Mouse (Mus musculus) limb, embryonic 10.5 days (tissue): ENCODE data around the gene Igdcc4. TPM values are rescaled to one million over a fixed set of nuclear protein-coding genes. Genes with fewer than 3 reads are reported as not detected.

Source experiments
- DNase-seq: peaks from one replicate; pipeline ENCODE4 v3.0.0-alpha.2; 2017; ENCODE audit warnings: low spot score
- H3K27ac ChIP-seq: fragments of 300-500 bp; sonication (generic); 2 replicates; pipeline ENCODE4 v1.5.1; 2016; ENCODE audit warnings: mild to moderate bottlenecking
- H3K27me3 ChIP-seq: fragments of 300-500 bp; sonication (generic); 2 replicates; pipeline ENCODE4 v1.6.1; 2016; ENCODE audit warnings: low read depth, mild to moderate bottlenecking; ENCODE audit not compliant: poor library complexity, severe bottlenecking
- H3K36me3 ChIP-seq: fragments of 300-500 bp; sonication (generic); 2 replicates; pipeline ENCODE4 v1.6.1; 2016; ENCODE audit warnings: mild to moderate bottlenecking, moderate library complexity
- H3K4me1 ChIP-seq: fragments of 300-500 bp; sonication (generic); 2 replicates; pipeline ENCODE4 v1.6.1; 2016
- H3K4me3 ChIP-seq: fragments of 300-500 bp; sonication (generic); 2 replicates; pipeline ENCODE4 v1.5.1; 2016; ENCODE audit warnings: mild to moderate bottlenecking, moderate library complexity
- H3K9me3 ChIP-seq: fragments of 300-500 bp; sonication (generic); replicated peaks from 2 replicates; pipeline ENCODE4 v1.6.1; 2016; ENCODE audit warnings: mild to moderate bottlenecking
- WGBS: fragments of 180-500 bp; shearing (Covaris S2); methylation state at CpG from one replicate; pipeline ENCODE4 v1.1.7; 2016; 5-methylcytosine and 5-hydroxymethylcytosine counted together
- polyA plus RNA-seq: library from polyadenylated mRNA; unstranded; fragments of >200 nt; fragmentation: Nextera tagmentation; extraction: Ambion mirVana; gene quantifications from 2 replicates; pipeline ENCODE4 v1.2.1, GENCODE M21; 2016

Gene Igdcc4
- polyA plus RNA-seq, 1 experiment from 2014 or later: 11.2 TPM

- peaks cover 63% of the 10 kb centered on the region for H3K36me3 ChIP-seq
- no peaks in the 10 kb centered on the region for H3K27me3 ChIP-seq
- WGBS: 10% methylated on average over 9 of the region's 9 CpGs
- peak overlapping the region; percentile 82 for H3K27ac ChIP-seq
- H3K4me1 ChIP-seq: peaks cover 95% of the 10 kb centered on the region
- peak; percentile 72 for DNase-seq
- H3K4me3 ChIP-seq: peak overlapping the region; percentile 24
- H3K9me3 ChIP-seq: no peaks in the 10 kb centered on the region
Measured at GRCm38 (mm10) chr9:65172654-65173053, 71.4 kb downstream of the Igdcc4 start.

- DNase-seq: peak; percentile 65
- peaks cover 95% of the 10 kb centered on the region for H3K4me1 ChIP-seq
- no peaks in the 10 kb centered on the region for H3K27me3 ChIP-seq
- peak overlapping the region; percentile 1 for H3K4me3 ChIP-seq
- peaks cover 80% of the 10 kb centered on the region for H3K36me3 ChIP-seq
- WGBS: 8% methylated on average over 5 of the region's 5 CpGs
- H3K27ac ChIP-seq: peak overlapping the region; percentile 88
- no peaks in the 10 kb centered on the region for H3K9me3 ChIP-seq
Measured at GRCm38 (mm10) chr9:65175234-65175938, 74.1 kb downstream of the Igdcc4 start.

GRCm38 (mm10) chr9:65175939-65176871 is 74.9 kb downstream of the Igdcc4 start:
- Histone ChIP-seq H3K4me1 (peaks cover 96% of the 10 kb centered on the region), H3K36me3 (peaks cover 81% of the 10 kb centered on the region), H3K27me3 (no peaks in the 10 kb centered on the region), H3K27ac (peak overlapping the region; percentile 88), H3K9me3 (no peaks in the 10 kb centered on the region), H3K4me3 (peak overlapping the region; percentile 1; the same call in 1 of the 2 replicates)
- peak; percentile 60 for DNase-seq
- WGBS: 27% methylated on average over 9 of the region's 9 CpGs

- WGBS: 75% methylated on average over 3 of the region's 3 CpGs
- H3K36me3 ChIP-seq: peaks cover 88% of the 10 kb centered on the region
- peaks cover 94% of the 10 kb centered on the region for H3K4me1 ChIP-seq
- no peak overlapping the region for H3K4me3 ChIP-seq
- no peaks in the 10 kb centered on the region for H3K27me3 ChIP-seq
- no peaks in the 10 kb centered on the region for H3K9me3 ChIP-seq
- peak overlapping the region; percentile 88 for H3K27ac ChIP-seq
- no peak for DNase-seq
Measured at GRCm38 (mm10) chr9:65177497-65177896, 76.2 kb downstream of the Igdcc4 start.

GRCm38 (mm10) chr9:65177912-65178311 is 76.6 kb downstream of the Igdcc4 start:
- peaks cover 88% of the 10 kb centered on the region for H3K36me3 ChIP-seq
- DNase-seq: no peak
- H3K9me3 ChIP-seq: no peaks in the 10 kb centered on the region
- peaks cover 94% of the 10 kb centered on the region for H3K4me1 ChIP-seq
- peak overlapping the region; percentile 88 for H3K27ac ChIP-seq
- H3K27me3 ChIP-seq: no peaks in the 10 kb centered on the region
- 0 out of 2 replicates have a peak overlapping the region, but pooled peaks have one; percentile 19 for H3K4me3 ChIP-seq
- WGBS: 51% methylated on average over 10 of the region's 10 CpGs

- 3% methylated on average over 22 of the region's 22 CpGs for WGBS
- H3K27me3 ChIP-seq: no peaks in the 10 kb centered on the region
- peak overlapping the region; percentile 19 for H3K4me3 ChIP-seq
- DNase-seq: peak; percentile 71
- peaks cover 91% of the 10 kb centered on the region for H3K4me1 ChIP-seq
- no peaks in the 10 kb centered on the region for H3K9me3 ChIP-seq
- peaks cover 88% of the 10 kb centered on the region for H3K36me3 ChIP-seq
- peak overlapping the region; percentile 88 for H3K27ac ChIP-seq
Measured at GRCm38 (mm10) chr9:65178336-65179213, 77.3 kb downstream of the Igdcc4 start.

GRCm38 (mm10) chr9:65179817-65180624 is 78.7 kb downstream of the Igdcc4 start:
- H3K4me3 ChIP-seq: no peak overlapping the region
- H3K9me3 ChIP-seq: no peaks in the 10 kb centered on the region
- H3K36me3 ChIP-seq: peaks cover 92% of the 10 kb centered on the region
- no peaks in the 10 kb centered on the region for H3K27me3 ChIP-seq
- H3K4me1 ChIP-seq: peaks cover 87% of the 10 kb centered on the region
- WGBS: 18% methylated on average over 17 of the region's 17 CpGs
- DNase-seq: peak; percentile 64
- peak overlapping the region; percentile 88 for H3K27ac ChIP-seq

Other genes with a start within 250 kb of the Igdcc4 start
- gene Slc24a1, start 149.9 kb upstream of the Igdcc4 start, polyA plus RNA-seq: 0.06 TPM in 1 of 2 replicates, not detected in the other
- 74.8 and 78.4 TPM in 2 replicates for gene Ints14, start 140.6 kb upstream of the Igdcc4 start, polyA plus RNA-seq
- gene Hacd3, start 79.8 kb upstream of the Igdcc4 start, polyA plus RNA-seq: 99.9 and 105 TPM in 2 replicates
- gene Dpp8, start 69.1 kb upstream of the Igdcc4 start, polyA plus RNA-seq: 36.7 and 43.3 TPM in 2 replicates
- gene Igdcc3, start 39.7 kb downstream of the Igdcc4 start, polyA plus RNA-seq: 230 and 420 TPM in 2 replicates
- 8.7 and 9.0 TPM in 2 replicates for gene Parp16, start 93.9 kb downstream of the Igdcc4 start, polyA plus RNA-seq
- gene Cilp, start 163.7 kb downstream of the Igdcc4 start, polyA plus RNA-seq: 0.05 and 0.06 TPM in 2 replicates
- gene Clpx, start 192.8 kb downstream of the Igdcc4 start, polyA plus RNA-seq: 45.5 and 52.7 TPM in 2 replicates
- gene Pdcd7, start 244.6 kb downstream of the Igdcc4 start, polyA plus RNA-seq: 10.4 and 11.9 TPM in 2 replicates